Mouse (Mus musculus) thymus, postnatal 36 days (tissue): ENCODE data around the gene Hspa2.

ENCODE experiments used
- DNase-seq, 2 experiments: peaks; one replicate each; pipeline ENCODE4 v3.0.0; 2022; ENCODE audit warnings: mixed read lengths in 2 of 2

Gene Hspa2

GRCm38 (mm10) chr12:76403886-76404537 lies at the start of gene Hspa2:
Gene Hspa2, plus strand, starts transcription at chr12:76404176.
- DNase-seq, result peak; percentile 99 to 100

- DNase-seq, result no peak
These were observed 43.1 kb upstream of the Hspa2 start for GRCm38 (mm10) chr12:76360868-76361267.

DNA sequence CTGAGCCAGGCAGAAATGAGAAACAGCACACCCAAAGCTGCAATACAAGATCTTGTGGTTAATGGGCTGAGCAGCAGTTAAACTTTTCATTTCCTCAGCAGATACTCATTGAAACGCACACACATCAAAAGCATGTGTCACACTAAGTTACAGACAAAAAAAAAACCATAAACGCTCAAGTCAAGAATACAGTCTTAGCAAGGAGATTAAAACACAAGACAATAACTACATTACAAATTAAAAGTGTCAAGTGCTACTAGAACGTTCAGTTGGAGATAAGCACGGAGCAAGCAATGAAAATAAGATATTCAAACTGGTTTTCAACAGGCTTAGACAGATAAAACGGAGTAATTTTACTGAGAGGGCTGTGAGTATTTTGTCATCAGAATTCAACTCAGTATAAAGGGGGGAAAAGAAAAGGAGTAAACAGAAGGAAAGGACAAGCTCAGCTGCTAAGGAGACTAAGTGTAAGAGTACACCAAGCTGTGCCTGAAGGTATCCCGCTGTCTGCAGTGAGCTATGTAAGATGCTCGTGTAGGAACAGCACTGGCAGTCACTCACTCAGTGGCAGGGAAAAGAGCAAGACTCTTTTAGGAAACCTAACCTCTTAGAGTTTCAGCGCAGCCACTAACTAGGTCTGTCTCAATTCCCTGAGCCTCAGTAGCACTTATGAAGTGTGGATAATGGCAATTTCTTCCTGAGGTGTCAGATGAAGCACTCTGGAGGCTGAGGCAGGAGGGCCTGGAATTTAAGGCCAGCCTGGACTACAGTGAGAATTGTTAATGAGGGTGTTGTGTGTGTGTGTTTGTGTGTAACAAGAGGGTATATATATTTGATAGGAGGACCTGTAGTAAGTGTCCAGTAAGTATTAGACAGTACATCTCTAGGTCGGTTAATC lies 42.3 kb upstream of the Hspa2 start:
- no peak for DNase-seq

DNA sequence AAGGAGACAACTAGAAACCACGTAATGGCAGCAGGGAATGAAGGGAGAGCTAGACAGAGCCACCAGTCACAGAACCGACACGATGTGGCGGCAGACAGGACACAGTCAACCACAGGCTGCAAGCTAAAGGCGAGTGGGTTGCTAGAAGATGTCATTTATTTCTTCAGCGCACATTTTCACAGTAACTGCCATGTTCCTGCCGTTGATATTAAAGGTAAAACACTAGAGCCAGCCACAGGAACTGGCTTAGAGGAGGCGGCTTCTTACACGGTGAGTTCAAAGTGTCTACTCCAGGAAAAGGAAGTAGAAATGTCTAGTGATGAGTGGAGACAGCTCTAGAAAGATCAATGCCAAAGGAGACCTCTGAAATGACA lies 41.7 kb upstream of the Hspa2 start:
- peak; percentile 36 to 37 for DNase-seq

DNA sequence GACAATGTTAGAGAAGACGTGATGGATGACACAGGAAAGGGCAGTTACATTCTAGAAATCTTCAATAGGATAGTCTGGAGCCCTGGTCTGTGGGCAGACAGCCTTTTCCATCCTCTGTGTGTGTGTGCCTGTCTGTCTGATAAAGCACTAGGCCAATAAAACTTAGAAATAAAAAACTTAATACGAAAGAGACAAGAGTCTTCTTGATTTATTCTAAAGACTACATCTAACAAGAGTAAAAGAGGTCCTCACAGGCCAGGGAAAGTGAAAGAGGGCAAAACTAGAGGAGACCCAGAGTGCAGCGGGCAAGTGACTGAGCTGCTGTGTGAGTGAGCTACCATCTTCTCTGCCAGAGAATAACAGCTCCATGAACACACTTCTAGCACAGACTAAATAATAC lies 37.7 kb upstream of the Hspa2 start:
- DNase-seq, result no peak

- DNase-seq, result peak; percentile 37 to 52
These were observed 36.6 kb upstream of the Hspa2 start for GRCm38 (mm10) chr12:76367096-76367995.

- no peak for DNase-seq
These were observed 35.7 kb upstream of the Hspa2 start for GRCm38 (mm10) chr12:76368201-76368789.

- no peak for DNase-seq
These were observed 35.2 kb upstream of the Hspa2 start for GRCm38 (mm10) chr12:76368790-76369205.

DNA sequence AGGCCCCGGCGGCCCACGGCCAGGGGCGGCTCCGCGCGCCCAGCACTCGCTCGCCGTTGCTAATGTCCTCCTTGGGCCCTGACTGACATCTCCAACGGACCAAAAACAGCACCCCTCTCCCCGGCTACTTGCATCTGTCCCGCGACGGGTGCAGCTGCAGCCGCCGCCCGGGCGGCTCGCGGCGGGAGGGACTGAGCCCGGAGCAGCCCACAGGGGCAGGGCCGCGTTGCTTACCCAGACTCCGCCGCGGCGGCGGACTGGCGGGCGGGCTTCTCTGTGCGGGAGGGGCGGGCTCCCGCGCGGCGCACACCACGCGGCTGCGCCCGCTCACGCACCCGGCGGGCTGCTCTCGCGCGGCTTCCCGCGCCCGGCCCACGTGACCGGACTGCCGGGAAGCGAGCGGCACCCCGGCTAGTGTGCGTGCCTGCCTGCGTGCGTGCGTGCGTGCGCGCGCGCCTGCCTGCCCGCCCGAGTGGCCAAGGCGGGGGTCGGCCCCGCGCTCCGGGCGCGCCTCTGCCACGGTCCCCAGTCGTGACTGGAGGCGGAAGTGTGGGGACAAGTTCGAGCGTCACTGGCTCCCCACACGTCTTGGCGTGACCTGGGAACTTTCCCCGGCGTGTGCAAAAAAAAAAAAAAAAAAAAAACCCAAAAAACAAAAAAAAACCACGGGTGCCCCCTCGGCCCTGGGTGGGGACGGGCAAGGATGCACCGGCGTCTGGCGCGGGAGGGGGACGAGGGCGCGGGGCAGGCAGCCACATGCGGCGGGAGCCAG lies 34.6 kb upstream of the Hspa2 start, which contains the start of gene Zbtb25:
TSS of gene Zbtb25 (minus strand) at position 397 of the 772 bp plus-strand sequence.
- DNase-seq, result peak; percentile 69 to 81

DNA sequence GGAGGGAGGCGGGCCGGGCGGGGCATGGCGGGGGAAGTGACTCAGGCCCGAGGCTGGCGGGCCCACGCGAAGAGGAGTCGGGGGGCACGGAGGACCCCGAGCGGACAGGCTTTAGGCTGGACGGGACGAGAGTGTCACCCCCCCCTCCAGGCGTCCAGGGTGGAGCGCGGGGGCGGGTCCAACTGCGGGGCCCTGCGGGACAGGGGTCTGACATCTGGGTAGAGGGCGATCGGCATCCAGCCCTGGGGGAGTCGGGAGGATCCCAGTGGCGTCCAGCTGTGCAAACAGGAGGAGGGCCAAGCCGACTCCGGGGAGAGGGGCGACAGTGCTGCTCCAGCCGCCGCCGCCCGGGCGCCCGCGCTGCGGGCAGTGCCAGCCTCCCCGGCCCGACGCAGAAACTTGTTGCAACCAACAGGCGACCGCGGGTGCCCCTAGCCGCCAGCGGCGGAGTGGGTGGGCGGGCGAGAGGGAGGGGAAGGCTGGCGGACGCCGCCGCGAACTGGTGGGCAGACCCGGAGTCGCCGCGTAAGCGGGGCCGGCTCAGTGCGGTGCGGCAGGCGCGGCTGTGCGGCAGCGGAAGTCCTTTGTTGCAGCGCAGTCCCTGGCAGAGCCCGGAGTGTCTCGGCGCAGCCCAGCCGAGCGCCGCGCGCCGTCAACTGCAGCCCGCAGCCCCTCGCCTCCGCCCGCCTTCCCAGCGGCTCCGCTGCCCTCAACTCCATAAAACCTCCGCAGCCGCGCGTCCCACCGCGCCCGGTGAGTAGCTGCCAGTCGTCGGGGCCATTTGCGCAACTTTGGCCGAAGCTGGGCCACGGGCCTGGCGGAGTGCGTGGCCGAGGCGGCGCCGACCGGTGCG lies 33.8 kb upstream of the Hspa2 start, which contains the start of gene Zbtb1:
TSS of gene Zbtb1 (plus strand) at position 289 of the 853 bp plus-strand sequence.
- peak; percentile 85 to 89 for DNase-seq

GRCm38 (mm10) chr12:76370831-76371571 lies 33.0 kb upstream of the Hspa2 start:
- peak; percentile 80 to 85 for DNase-seq

GRCm38 (mm10) chr12:76372046-76372445 lies 31.9 kb upstream of the Hspa2 start:
- no peak for DNase-seq

DNA sequence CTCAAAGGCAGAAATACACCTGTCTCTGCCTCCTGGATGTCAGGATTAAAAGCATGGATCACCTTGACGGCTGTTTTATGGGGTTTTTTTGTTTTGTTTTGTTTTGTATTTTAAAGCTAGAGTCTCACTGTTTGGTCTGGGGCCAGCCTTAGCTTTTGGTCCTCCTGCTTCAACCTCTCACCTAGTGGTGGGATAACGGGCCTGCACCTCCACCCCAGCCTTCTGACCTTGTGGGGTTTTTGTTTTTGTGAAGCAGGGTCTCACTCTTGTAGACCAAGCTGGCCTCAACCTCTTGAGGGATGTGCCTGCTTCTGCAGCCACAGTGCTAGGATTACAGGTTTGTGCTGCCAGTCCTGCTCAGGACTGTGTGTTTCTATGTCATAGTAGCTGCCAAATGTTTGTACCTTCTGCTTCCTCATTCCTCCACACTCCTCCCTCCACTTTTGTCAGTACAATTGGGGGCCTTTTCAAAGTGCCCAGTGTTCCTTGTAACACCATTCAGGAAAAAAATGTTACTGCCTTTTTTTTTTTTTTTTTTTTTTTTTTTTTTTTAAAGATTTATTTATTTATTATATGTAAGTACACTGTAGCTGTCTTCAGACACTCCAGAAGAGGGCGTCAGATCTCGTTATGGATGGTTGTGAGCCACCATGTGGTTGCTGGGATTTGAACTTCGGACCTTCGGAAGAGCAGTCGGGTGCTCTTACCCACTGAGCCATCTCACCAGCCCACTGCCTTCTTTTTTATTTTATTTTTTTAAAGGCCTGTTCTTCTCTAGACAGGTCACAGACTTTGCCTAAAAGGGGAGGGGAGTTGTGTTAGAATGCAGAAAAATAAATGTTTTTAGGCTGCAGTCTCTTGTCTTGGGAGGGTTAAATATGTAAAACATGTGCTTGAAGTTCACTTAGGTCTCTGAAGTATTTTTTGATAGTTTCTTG lies 30.8 kb upstream of the Hspa2 start:
- DNase-seq, result peak; percentile 43 to 52

DNA sequence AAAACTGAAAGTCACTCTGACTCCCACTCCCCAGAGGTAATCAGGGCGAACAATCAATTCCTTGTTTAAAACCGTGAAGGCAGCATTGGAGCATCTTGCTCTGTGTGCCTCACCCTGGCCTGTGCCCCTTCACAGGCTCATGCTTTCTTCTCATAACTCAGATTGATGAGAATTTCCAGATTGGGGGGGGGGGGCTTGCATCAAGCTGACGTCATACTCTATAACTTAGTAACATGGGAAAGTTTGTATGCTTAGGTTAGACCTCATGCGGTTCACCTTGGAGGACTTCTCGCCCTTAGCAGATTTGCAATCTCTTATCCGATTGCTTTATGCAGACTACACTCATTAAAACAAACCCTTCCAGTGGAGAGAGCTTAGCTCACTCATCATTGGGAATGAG lies 30.0 kb upstream of the Hspa2 start:
- no peak for DNase-seq

- DNase-seq, result no peak
These were observed 29.1 kb upstream of the Hspa2 start for GRCm38 (mm10) chr12:76374911-76375310.

DNA sequence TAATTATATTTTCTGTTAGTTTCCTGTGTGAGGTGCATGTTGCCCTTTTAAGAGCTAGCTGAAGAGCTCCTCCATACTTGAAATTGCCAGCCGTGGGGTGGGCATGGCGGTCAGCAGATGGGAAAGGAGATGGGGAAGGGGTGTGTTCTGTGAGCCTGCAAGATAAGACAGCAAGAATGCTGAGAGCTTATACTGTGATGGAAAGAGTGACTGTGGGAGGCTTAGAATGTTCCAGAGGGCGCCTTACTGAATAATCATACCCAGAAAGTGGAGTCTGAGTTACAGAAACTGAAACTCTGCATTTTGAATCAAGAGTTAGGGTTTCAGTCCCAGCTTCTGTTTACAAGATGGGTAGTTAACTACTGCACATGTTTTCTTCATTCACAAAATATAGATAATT lies 28.5 kb upstream of the Hspa2 start:
- no peak for DNase-seq

DNA sequence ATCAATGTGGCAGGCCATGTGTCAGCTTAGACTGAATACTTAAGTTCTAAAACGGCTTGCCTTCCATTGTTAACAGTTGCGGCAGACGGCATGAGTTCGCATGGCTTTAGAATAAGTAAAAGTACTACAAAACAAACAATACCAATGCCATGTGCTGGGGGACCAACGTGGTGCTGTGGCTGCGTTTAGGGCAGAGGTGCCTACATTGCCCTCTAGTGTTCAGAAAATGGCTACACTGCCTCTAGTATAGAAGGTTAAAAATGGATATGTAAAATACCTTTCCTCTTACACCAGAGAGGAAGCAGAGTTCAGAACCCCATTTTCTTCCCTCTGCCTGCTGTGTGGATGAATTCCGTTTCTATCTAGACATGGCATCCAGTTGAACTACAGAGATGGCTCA lies 27.3 kb upstream of the Hspa2 start:
- peak; percentile 41 to 47 for DNase-seq

DNA sequence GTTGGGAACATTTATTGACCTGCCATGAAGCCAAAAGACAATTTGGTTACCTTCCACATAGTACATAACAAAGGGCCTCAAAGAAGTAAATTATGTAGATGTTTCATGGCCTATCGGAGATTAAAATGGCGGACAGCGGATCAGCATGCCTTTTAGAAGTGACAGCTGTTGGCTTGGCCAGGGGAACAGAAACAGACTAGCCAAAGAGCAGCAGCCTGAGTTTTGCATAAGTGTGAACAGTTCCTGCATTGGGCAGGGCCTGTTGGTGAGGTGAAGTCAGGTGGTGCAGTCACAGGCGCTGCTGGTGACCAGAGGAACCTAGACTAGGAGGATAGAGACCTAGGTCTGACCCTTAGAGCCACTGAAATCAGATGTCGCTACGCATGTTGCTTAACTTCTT lies 26.9 kb upstream of the Hspa2 start:
- DNase-seq, result no peak

- DNase-seq, result no peak
These were observed 26.2 kb upstream of the Hspa2 start for GRCm38 (mm10) chr12:76377726-76378125.
